In the genomic region with DNA sequence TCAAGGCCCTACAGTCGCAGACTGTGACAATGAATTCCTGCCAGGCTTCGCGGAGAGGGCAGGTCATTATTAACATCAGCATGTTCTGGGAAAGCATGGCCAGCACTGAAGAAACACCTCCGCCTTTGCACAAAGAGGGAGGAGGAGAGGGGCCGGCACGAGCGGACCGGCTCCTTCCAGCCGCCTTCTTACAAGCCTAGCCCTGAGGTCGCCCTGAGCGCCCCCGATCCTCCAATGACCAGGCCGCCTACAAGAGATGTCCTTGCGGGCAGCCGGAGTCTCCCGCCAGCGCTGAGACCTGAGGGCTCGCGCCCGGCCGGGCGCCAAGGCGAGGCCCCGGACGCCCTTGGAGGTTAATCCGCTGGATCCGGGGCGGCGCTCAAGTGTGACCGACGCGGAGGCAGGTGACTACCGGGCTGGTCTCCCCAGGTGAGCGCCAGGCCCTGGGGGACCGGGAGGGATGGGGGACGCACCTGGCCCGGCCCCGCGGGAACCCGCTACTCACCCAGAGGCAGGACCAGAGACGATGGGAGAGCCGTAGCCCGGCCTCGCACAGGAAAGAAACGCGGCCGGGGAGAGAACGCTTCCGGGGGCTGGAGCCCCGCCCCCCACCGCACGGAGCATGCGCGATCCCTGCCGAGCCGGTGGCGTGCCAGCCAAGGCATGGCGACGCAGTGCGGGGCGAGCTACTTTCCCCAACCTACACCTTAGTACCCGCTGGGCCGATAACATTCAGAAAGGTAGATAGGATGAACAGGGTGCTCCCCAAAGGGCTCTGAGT, we compare ENCODE assay signal across 8 mouse cellular contexts. TPM values are rescaled to one million over a fixed set of nuclear protein-coding genes. Genes with fewer than 3 reads are reported as not detected.
A peak's percentile ranks its signal among the peaks of the same experiment; 100 is the strongest.
DNase-seq lines count a peak whose midpoint lies in the region; ATAC-seq and TF ChIP-seq lines count a peak whose summit lies in the region.

No protein-coding gene starts in this region.

- intact Hi-C loops in gastrocnemius, adult 2 months (cut with DNase I), result loop anchor here (2.0 to 5.0 kb wide), 2 partner anchors 45 to 245 kb away; a partner anchor contains a TSS

- WGBS in hindbrain, postnatal 0 days, result under 1% methylated on average over 57 of the region's 63 CpGs

- ATAC-seq in hindbrain, postnatal 0 days, result peak; percentile 95

- H3K9ac ChIP-seq in hindbrain, postnatal 0 days (replicated peaks; ENCODE audit: low read length), result peak overlapping the region; percentile 98

- peak overlapping the region; percentile 89 for H3K4me3 ChIP-seq in gastrocnemius, adult 2 months
- H3K4me3 ChIP-seq in hindbrain, postnatal 0 days (ENCODE audit: low read length), result peak overlapping the region; percentile 96
- H3K4me3 ChIP-seq in megakaryocyte, embryonic 14.5 days (replicated peaks), result peak overlapping the region; percentile 96

- no peaks in the 10 kb centered on the region for H3K9me3 ChIP-seq in hindbrain, postnatal 0 days (ENCODE audit: low read length)
- H3K9me3 ChIP-seq in megakaryocyte, embryonic 14.5 days, result no peaks in the 10 kb centered on the region

- H3K36me3 ChIP-seq in hindbrain, postnatal 0 days (ENCODE audit: insufficient read depth, low read length), result no peaks in the 10 kb centered on the region
- peaks cover 8% of the 10 kb centered on the region for H3K36me3 ChIP-seq in megakaryocyte, embryonic 14.5 days (replicated peaks; ENCODE audit: low read length)

- H3K27me3 ChIP-seq in hindbrain, postnatal 0 days (ENCODE audit: insufficient read depth, low read length), result no peaks in the 10 kb centered on the region
- no peaks in the 10 kb centered on the region for H3K27me3 ChIP-seq in megakaryocyte, embryonic 14.5 days (replicated peaks)

- TF ChIP-seq CTCF in gastrocnemius, adult 2 months (IDR thresholded peaks at IDR 0.05), result no peak
- no peak for TF ChIP-seq CTCF in hindbrain, postnatal 0 days (IDR thresholded peaks at IDR 0.05; ENCODE audit: low read depth)

- peak; percentile 63 for DNase-seq in WW6 (ENCODE audit: low read depth, low spot score)
- DNase-seq in cerebellum, postnatal 4 days (ENCODE audit: low spot score in 2 of 2), result peak; percentile 90 to 93
- DNase-seq in gastrocnemius, adult 2 months, result peak; percentile 95
- DNase-seq in hindbrain, postnatal 0 days (ENCODE audit: low spot score), result peak; percentile 95
- DNase-seq in left cerebral cortex, adult 8-10 months (ENCODE audit: low spot score in 2 of 2), result peak; percentile 84 to 86
- peak; percentile 94 to 95 for DNase-seq in right cerebral cortex, postnatal 10 days (ENCODE audit: low spot score in 2 of 2)
- peak; percentile 97 for DNase-seq in urinary bladder, postnatal 25 days (ENCODE audit: low spot score)

- peak overlapping the region; percentile 90 for H3K4me2 ChIP-seq in hindbrain, postnatal 0 days (ENCODE audit: low read depth, low read length)

- H3K4me1 ChIP-seq in hindbrain, postnatal 0 days (ENCODE audit: insufficient read depth, low read length), result no peaks in the 10 kb centered on the region
- peaks cover 43% of the 10 kb centered on the region for H3K4me1 ChIP-seq in megakaryocyte, embryonic 14.5 days

- H3K27ac ChIP-seq in gastrocnemius, adult 2 months, result peak overlapping the region; percentile 95
- H3K27ac ChIP-seq in hindbrain, postnatal 0 days, result peak overlapping the region; percentile 96

RNA-seq across cellular contexts. Expression of a gene that starts 27.6 kb away (rescaled TPM):
- 10 to 100 TPM; 55.3 to 71.6 TPM for total RNA-seq in gastrocnemius, adult 2 months (2021)
- total RNA-seq in hindbrain, postnatal 0 days (2014; rRNA removed), result 113 and 117 TPM in 2 replicates
- 116 and 118 TPM in 2 replicates for polyA plus RNA-seq in hindbrain, postnatal 0 days (2015; fragmentation: Nextera tagmentation; extraction: Ambion mirVana)
- total RNA-seq in left cerebral cortex, adult 8-10 months (2022), result 100 to 1,000 TPM in 2 of 4 experiments, 10 to 100 TPM in 2; 90.3 to 120 (median 103) TPM
- 2.4 TPM in 1 of 2 replicates, not detected in the other for polyA plus RNA-seq in megakaryocyte, embryonic 14.5 days (2012; ENCODE audit: insufficient read depth, low replicate concordance)

RNA-seq across cellular contexts. Expression of a gene that starts 45.3 kb away (rescaled TPM):
- total RNA-seq in gastrocnemius, adult 2 months (2021), result 10 to 100 TPM; 35.2 to 36.9 TPM
- 95.9 and 111 TPM in 2 replicates for total RNA-seq in hindbrain, postnatal 0 days (2014; rRNA removed)
- 13.3 and 14.7 TPM in 2 replicates for polyA plus RNA-seq in hindbrain, postnatal 0 days (2015; fragmentation: Nextera tagmentation; extraction: Ambion mirVana)
- 100 to 1,000 TPM; 130 to 149 (median 139) TPM for total RNA-seq in left cerebral cortex, adult 8-10 months (2022)
- 7.1 and 17.5 TPM in 2 replicates for polyA plus RNA-seq in megakaryocyte, embryonic 14.5 days (2012; ENCODE audit: insufficient read depth, low replicate concordance)

Comparison
In these comparisons a context has a peak if more than half of its experiments do, and no peak if none do; other contexts are left out.
1. Peak in every context shown above with its lines: DNase-seq, ATAC-seq, H3K4me3 ChIP-seq and H3K27ac ChIP-seq.